Mouse (Mus musculus) cerebellum, postnatal 14 days (tissue): ENCODE results near the gene Zfp26.

Experiments used
- DNase-seq, 2 experiments: peaks; one replicate each; pipeline ENCODE4 v3.0.0; 2021; ENCODE audit warnings: mixed read lengths in 2 of 2

The Zfp26 gene

GRCm38 (mm10) chr9:20459377-20460317 is at the start of gene Zfp26:
Gene Zfp26, minus strand, starts transcription at chr9:20460162.
- peak; percentile 80 to 82 for DNase-seq

GRCm38 (mm10) chr9:20509676-20510075 is 49.7 kb upstream of the Zfp26 start:
- DNase-seq = no peak

- no peak for DNase-seq
These were observed 44.8 kb upstream of the Zfp26 start for GRCm38 (mm10) chr9:20504801-20505200.

GRCm38 (mm10) chr9:20493281-20493680 is 33.3 kb upstream of the Zfp26 start:
- DNase-seq = peak in 1 of 2 experiments; percentile 30

- peak; percentile 89 to 92 for DNase-seq
These were observed 32.7 kb upstream of the Zfp26 start, which contains the start of gene Zfp426 for GRCm38 (mm10) chr9:20492527-20493233. Gene Zfp426, minus strand, starts transcription at chr9:20492746.

- peak; percentile 8 to 26 for DNase-seq
These were observed 32.0 kb upstream of the Zfp26 start for GRCm38 (mm10) chr9:20491858-20492526.

GRCm38 (mm10) chr9:20489536-20489935 is 29.6 kb upstream of the Zfp26 start:
- no peak for DNase-seq

- DNase-seq = peak; percentile 59
These were observed 19.4 kb upstream of the Zfp26 start for GRCm38 (mm10) chr9:20479396-20479795.

- DNase-seq = no peak
These were observed 16.7 kb upstream of the Zfp26 start for GRCm38 (mm10) chr9:20476632-20477031.

GRCm38 (mm10) chr9:20466761-20467442 is 6.9 kb upstream of the Zfp26 start:
- peak; percentile 85 to 87 for DNase-seq

GRCm38 (mm10) chr9:20453647-20454046 is 6.3 kb downstream of the Zfp26 start:
- DNase-seq = no peak

GRCm38 (mm10) chr9:20451493-20451892 is 8.5 kb downstream of the Zfp26 start:
- no peak for DNase-seq

GRCm38 (mm10) chr9:20443183-20443783 is 16.7 kb downstream of the Zfp26 start:
- DNase-seq = no peak

GRCm38 (mm10) chr9:20430004-20430403 is 30.0 kb downstream of the Zfp26 start:
- DNase-seq = no peak

- no peak for DNase-seq
These were observed 48.5 kb downstream of the Zfp26 start for GRCm38 (mm10) chr9:20411460-20411859.

- no peak for DNase-seq
These were observed 50.6 kb downstream of the Zfp26 start for GRCm38 (mm10) chr9:20409319-20409718.

GRCm38 (mm10) chr9:20385343-20385703 is 74.6 kb downstream of the Zfp26 start:
- no peak for DNase-seq

- DNase-seq = peak; percentile 95 to 96
These were observed 75.2 kb downstream of the Zfp26 start, which contains the start of gene Zfp560 for GRCm38 (mm10) chr9:20384532-20385342. Gene Zfp560, minus strand, starts transcription at chr9:20385177.

GRCm38 (mm10) chr9:20383659-20384058 is 76.3 kb downstream of the Zfp26 start:
- DNase-seq = no peak
